Mouse (Mus musculus): ENCODE measurements around the gene Etv6.

- TF ChIP-seq CTCF (IDR thresholded peaks at IDR 0.05) (no peak), POLR2A (IDR thresholded peaks at IDR 0.05; ENCODE audit: insufficient read depth, low read depth, low read length) (no peak)
Observed at GRCm38 (mm10) chr6:134090875-134091274, 55.4 kb downstream of the Etv6 start.

Data from heart, adult 2 months (tissue).